Comparison of ENCODE assay signal across 34 mouse cellular contexts in the genomic region with DNA sequence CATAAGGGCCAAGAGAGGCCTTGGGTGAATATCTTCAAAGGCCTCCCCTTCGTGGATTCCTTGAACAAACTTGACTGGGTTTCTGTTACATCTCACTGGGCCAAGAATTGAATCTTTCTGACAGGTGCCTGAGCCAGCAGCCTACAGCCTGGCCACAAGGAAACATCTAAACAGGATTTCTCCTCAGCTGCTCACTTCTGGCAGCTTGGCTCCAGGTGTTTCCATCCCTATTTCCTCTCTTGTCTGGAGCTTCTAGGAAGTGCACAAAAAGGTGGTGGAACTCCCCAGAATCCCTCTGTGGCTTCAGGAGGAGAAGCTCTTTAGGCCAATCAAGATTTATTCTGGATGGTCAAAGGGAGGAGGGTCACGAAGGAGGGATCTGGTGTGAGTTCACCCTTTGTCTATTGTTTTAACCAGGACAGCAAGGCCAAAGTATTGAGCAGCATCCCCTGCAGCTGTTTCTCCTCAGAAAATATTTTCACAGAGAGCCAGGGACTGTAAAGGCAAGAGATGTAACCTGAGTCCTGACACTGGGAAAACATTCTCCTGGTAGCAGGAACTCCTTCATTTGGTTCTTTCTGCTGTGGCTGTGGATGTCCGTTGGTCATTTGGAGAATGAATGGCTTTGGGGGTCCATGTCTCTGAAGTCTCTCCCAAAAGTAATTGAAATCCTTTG. TPM values are rescaled to one million over a fixed set of nuclear protein-coding genes. Genes with fewer than 3 reads are reported as not detected.
DNase-seq lines count a peak whose midpoint lies in the region; ATAC-seq and TF ChIP-seq lines count a peak whose summit lies in the region.
"Had no signal": no experiment of that assay in that cellular context is flagged by ENCODE, and none has a peak within 500 bp of the region (broad histone marks: within the 10 kb centered on the region; RNA-seq: fewer than 3 reads in every experiment).

No protein-coding gene starts in this region.

- ATAC-seq in heart, embryonic 12.5 days (ENCODE audit: insufficient number of reproducible peaks, low FRiP score), result no peak
- ATAC-seq in kidney, embryonic 15.5 days (replicated peaks; ENCODE audit: low FRiP score), result peak; percentile 63
- ATAC-seq: forebrain, postnatal 0 days; inflammation-experienced regulatory T-cells, adult 6 months; liver, embryonic 12.5 days; liver, postnatal 0 days; Patski had no signal

- TF ChIP-seq EP300 in heart, adult 2 months (IDR thresholded peaks at IDR 0.05; ENCODE audit: insufficient read depth, low read depth, low read length), result 0 out of 2 replicates have a peak, but pooled peaks have one; percentile 42

- H3K4me3 ChIP-seq in heart, adult 2 months, result no peak overlapping the region
- no peak overlapping the region for H3K4me3 ChIP-seq in heart, embryonic 12.5 days
- H3K4me3 ChIP-seq in kidney, embryonic 15.5 days (replicated peaks), result no peak overlapping the region
- H3K4me3 ChIP-seq in brown adipose tissue, adult 24 weeks (ENCODE audit: insufficient read depth, low read depth, low read length), result no peak overlapping the region
- H3K4me3 ChIP-seq: embryonic facial prominence, embryonic 15.5 days; forebrain, embryonic 12.5 days; heart, embryonic 10.5 days; hindbrain, embryonic 15.5 days; limb, embryonic 13.5 days; liver, embryonic 12.5 days; megakaryocyte, embryonic 14.5 days; midbrain, embryonic 12.5 days; myocyte; neural tube, embryonic 12.5 days had no signal

- TF ChIP-seq POLR2A in heart, adult 2 months (IDR thresholded peaks at IDR 0.05; ENCODE audit: insufficient read depth, low read depth, low read length), result no peak

- no peak overlapping the region for H3K4me2 ChIP-seq in heart, embryonic 12.5 days
- no peak overlapping the region for H3K4me2 ChIP-seq in kidney, embryonic 15.5 days
- H3K4me2 ChIP-seq: embryonic facial prominence, embryonic 15.5 days; forebrain, embryonic 12.5 days; hindbrain, embryonic 15.5 days; limb, embryonic 13.5 days; liver, embryonic 12.5 days; midbrain, embryonic 12.5 days; neural tube, embryonic 12.5 days had no signal

- TF ChIP-seq CTCF in heart, adult 2 months (IDR thresholded peaks at IDR 0.05), result no peak

- no peak for DNase-seq in heart, adult 2 months
- DNase-seq in kidney, adult 11 months, result no peak
- DNase-seq in kidney, postnatal 10 days, result peak; percentile 22
- no peak for DNase-seq in urinary bladder, postnatal 10 days (ENCODE audit: low spot score)
- DNase-seq: adrenal gland, postnatal 10 days; cerebellum, adult 11 months; cerebellum, adult 9-10 months; cerebellum, postnatal 36 days; forebrain, postnatal 0 days; gastrocnemius, postnatal 10 days; heart, postnatal 4 days; liver, postnatal 0 days; lung, postnatal 4 days; right cerebral cortex, adult 18-20 months; right cerebral cortex, postnatal 4 days; thymus, adult 18-20 months; thymus, postnatal 25 days had no signal

- H3K9ac ChIP-seq in heart, adult 2 months (ENCODE audit: low read depth, low read length), result no peak overlapping the region
- H3K9ac ChIP-seq in heart, embryonic 12.5 days, result no peak overlapping the region
- H3K9ac ChIP-seq in kidney, embryonic 15.5 days, result no peak overlapping the region
- H3K9ac ChIP-seq: embryonic facial prominence, embryonic 15.5 days; forebrain, embryonic 12.5 days; forebrain, postnatal 0 days; hindbrain, embryonic 15.5 days; limb, embryonic 13.5 days; liver, embryonic 12.5 days; liver, postnatal 0 days; midbrain, embryonic 12.5 days; neural tube, embryonic 12.5 days had no signal

- no peaks in the 10 kb centered on the region for H3K9me3 ChIP-seq in heart, embryonic 12.5 days (replicated peaks)
- H3K9me3 ChIP-seq in kidney, embryonic 15.5 days (replicated peaks), result no peaks in the 10 kb centered on the region
- H3K9me3 ChIP-seq: embryonic facial prominence, embryonic 15.5 days; forebrain, embryonic 12.5 days; heart, embryonic 10.5 days; hindbrain, embryonic 15.5 days; limb, embryonic 13.5 days; liver, embryonic 12.5 days; megakaryocyte, embryonic 14.5 days; midbrain, embryonic 12.5 days; neural tube, embryonic 12.5 days had no signal

- WGBS in heart, adult 2 months, result 54% methylated on average over 3 of the region's 3 CpGs
- WGBS in heart, embryonic 12.5 days, result 41% methylated on average over 3 of the region's 3 CpGs
- 24% methylated on average over 3 of the region's 3 CpGs for WGBS in kidney, embryonic 15.5 days

- H3K27me3 ChIP-seq in heart, adult 2 months (ENCODE audit: control insufficient read depth, insufficient read depth, low read length), result no peaks in the 10 kb centered on the region
- H3K27me3 ChIP-seq in heart, embryonic 12.5 days (replicated peaks), result no peaks in the 10 kb centered on the region
- H3K27me3 ChIP-seq in kidney, embryonic 15.5 days, result no peaks in the 10 kb centered on the region
- H3K27me3 ChIP-seq: embryonic facial prominence, embryonic 15.5 days; hindbrain, embryonic 15.5 days; limb, embryonic 13.5 days; liver, embryonic 12.5 days; megakaryocyte, embryonic 14.5 days; midbrain, embryonic 12.5 days; neural tube, embryonic 12.5 days; Patski had no signal

- intact Hi-C loops in heart, adult 2 months (cut with DNase I), result loop anchor here (5.0 kb wide), 2 partner anchors 36 to 69 kb away; no protein-coding TSS in a partner anchor

- H3K4me1 ChIP-seq in heart, adult 2 months (ENCODE audit: control insufficient read depth, insufficient read depth, low read length), result peaks cover 13% of the 10 kb centered on the region
- 0 out of 2 replicates have a peak, but pooled peaks cover 8% of the 10 kb centered on the region for H3K4me1 ChIP-seq in heart, embryonic 12.5 days (replicated peaks)
- peaks cover 17% of the 10 kb centered on the region for H3K4me1 ChIP-seq in kidney, embryonic 15.5 days
- H3K4me1 ChIP-seq in brown adipose tissue, adult 24 weeks (ENCODE audit: control insufficient read depth, insufficient read depth, insufficient read length, low read length), result peaks cover 18% of the 10 kb centered on the region
- H3K4me1 ChIP-seq: embryonic facial prominence, embryonic 15.5 days; forebrain, embryonic 12.5 days; liver, embryonic 12.5 days; megakaryocyte, embryonic 14.5 days; midbrain, embryonic 12.5 days; neural tube, embryonic 12.5 days had no signal

- peak overlapping the region; percentile 26 for H3K27ac ChIP-seq in heart, adult 2 months
- no peak overlapping the region for H3K27ac ChIP-seq in heart, embryonic 12.5 days (ENCODE audit: poor library complexity, severe bottlenecking)
- 0 out of 2 replicates have a peak overlapping the region, but pooled peaks have one; percentile 22 for H3K27ac ChIP-seq in kidney, embryonic 15.5 days
- peak overlapping the region; percentile 27 for H3K27ac ChIP-seq in brown adipose tissue, adult 24 weeks (replicated peaks; ENCODE audit: low read depth, low read length)
- H3K27ac ChIP-seq: embryonic facial prominence, embryonic 15.5 days; forebrain, embryonic 12.5 days; heart, embryonic 10.5 days; hindbrain, embryonic 15.5 days; limb, embryonic 13.5 days; liver, embryonic 12.5 days; midbrain, embryonic 12.5 days; neural tube, embryonic 12.5 days; stomach, postnatal 0 days had no signal

- H3K79me2 ChIP-seq in heart, adult 2 months (replicated peaks; ENCODE audit: control insufficient read depth, insufficient read depth, low read length), result no peaks in the 10 kb centered on the region

- no peaks in the 10 kb centered on the region for H3K36me3 ChIP-seq in heart, adult 2 months (ENCODE audit: control insufficient read depth, insufficient read depth, low read length)
- no peaks in the 10 kb centered on the region for H3K36me3 ChIP-seq in heart, embryonic 12.5 days
- H3K36me3 ChIP-seq in kidney, embryonic 15.5 days, result no peaks in the 10 kb centered on the region
- H3K36me3 ChIP-seq: embryonic facial prominence, embryonic 15.5 days; forebrain, embryonic 12.5 days; heart, embryonic 10.5 days; hindbrain, embryonic 15.5 days; limb, embryonic 13.5 days; liver, embryonic 12.5 days; midbrain, embryonic 12.5 days; neural tube, embryonic 12.5 days had no signal

RNA-seq across cellular contexts. Expression of a gene that starts 19.6 kb away (rescaled TPM):
- total RNA-seq in heart, adult 2 months (2021), result 10 to 100 TPM; 29.9 to 33.0 TPM
- polyA plus RNA-seq in heart, adult 2 months (2012; rRNA removed), result 11.4 and 21.2 TPM in 2 replicates
- 22.6 and 22.7 TPM in 2 replicates for polyA plus RNA-seq in heart, embryonic 12.5 days (2016; fragmentation: Nextera tagmentation; extraction: Ambion mirVana)
- polyA plus RNA-seq in kidney, embryonic 15.5 days (2015; fragmentation: Nextera tagmentation; extraction: Ambion mirVana), result 14.2 and 15.1 TPM in 2 replicates
- 7.1 and 7.7 TPM in 2 replicates for polyA plus RNA-seq in brown adipose tissue, adult 24 weeks (2012; ENCODE audit: insufficient read depth, insufficient read length, missing spikeins)
- total RNA-seq: MEL had no signal
